Mouse (Mus musculus): Measurements from ENCODE around the gene Tnfrsf12a.

Tnfrsf12a gene

GRCm38 (mm10) chr17:23681086-23681485 is 3.8 kb upstream of the Tnfrsf12a start:
- DNase-seq (ENCODE audit: low read depth, low spot score): no peak

GRCm38 (mm10) chr17:23680336-23680735 is 3.1 kb upstream of the Tnfrsf12a start:
- DNase-seq (ENCODE audit: low read depth, low spot score): no peak

- DNase-seq (ENCODE audit: low read depth, low spot score): no peak
Measured at GRCm38 (mm10) chr17:23679127-23679835, 2.0 kb upstream of the Tnfrsf12a start, which contains the start of gene Cldn6. TSS of gene Cldn6 (plus strand) at chr17:23679249.

- DNase-seq (ENCODE audit: low read depth, low spot score): no peak
Measured at GRCm38 (mm10) chr17:23676473-23677031, 716 bp downstream of the Tnfrsf12a start.

GRCm38 (mm10) chr17:23675564-23676281 is 1.5 kb downstream of the Tnfrsf12a start:
- DNase-seq (ENCODE audit: low read depth, low spot score): no peak

GRCm38 (mm10) chr17:23675127-23675526 is 2.1 kb downstream of the Tnfrsf12a start:
- DNase-seq (ENCODE audit: low read depth, low spot score): no peak

- no peak for DNase-seq (ENCODE audit: low read depth, low spot score)
Measured at GRCm38 (mm10) chr17:23674271-23674952, 2.9 kb downstream of the Tnfrsf12a start.

- DNase-seq (ENCODE audit: low read depth, low spot score): peak; percentile 91
Measured at GRCm38 (mm10) chr17:23673424-23674073, 3.7 kb downstream of the Tnfrsf12a start, which contains the start of the genes Hcfc1r1 and Thoc6. TSS of gene Hcfc1r1 (plus strand) at chr17:23673596. TSS of gene Thoc6 (minus strand) at chr17:23673882.

GRCm38 (mm10) chr17:23672761-23673160 is 4.5 kb downstream of the Tnfrsf12a start:
- no peak for DNase-seq (ENCODE audit: low read depth, low spot score)

GRCm38 (mm10) chr17:23671519-23671918 is 5.7 kb downstream of the Tnfrsf12a start:
- no peak for DNase-seq (ENCODE audit: low read depth, low spot score)

- no peak for DNase-seq (ENCODE audit: low read depth, low spot score)
Measured at GRCm38 (mm10) chr17:23670516-23671074, 6.7 kb downstream of the Tnfrsf12a start.

- no peak for DNase-seq (ENCODE audit: low read depth, low spot score)
Measured at GRCm38 (mm10) chr17:23665511-23665910, 11.8 kb downstream of the Tnfrsf12a start.

GRCm38 (mm10) chr17:23664556-23665021 is 12.7 kb downstream of the Tnfrsf12a start:
- DNase-seq (ENCODE audit: low read depth, low spot score): no peak

- DNase-seq (ENCODE audit: low read depth, low spot score): no peak
Measured at GRCm38 (mm10) chr17:23661526-23661925, 15.7 kb downstream of the Tnfrsf12a start.

GRCm38 (mm10) chr17:23660876-23661200 is 16.4 kb downstream of the Tnfrsf12a start:
- no peak for DNase-seq (ENCODE audit: low read depth, low spot score)

GRCm38 (mm10) chr17:23660117-23660875 is 17.0 kb downstream of the Tnfrsf12a start, which contains the start of gene Bicdl2:
TSS of gene Bicdl2 (plus strand) at chr17:23660506.
- no peak for DNase-seq (ENCODE audit: low read depth, low spot score)

GRCm38 (mm10) chr17:23658450-23658849 is 18.8 kb downstream of the Tnfrsf12a start:
- DNase-seq (ENCODE audit: low read depth, low spot score): no peak

- DNase-seq (ENCODE audit: low read depth, low spot score): no peak
Measured at GRCm38 (mm10) chr17:23654410-23654809, 22.9 kb downstream of the Tnfrsf12a start.

GRCm38 (mm10) chr17:23654001-23654400 is 23.3 kb downstream of the Tnfrsf12a start:
- DNase-seq (ENCODE audit: low read depth, low spot score): no peak

- DNase-seq (ENCODE audit: low read depth, low spot score): no peak
Measured at GRCm38 (mm10) chr17:23653324-23653723, 23.9 kb downstream of the Tnfrsf12a start.
